Mouse (Mus musculus) adrenal gland, postnatal 14 days (tissue): ENCODE results near the gene Sema6c. TPM values are rescaled to one million over a fixed set of nuclear protein-coding genes. Genes with fewer than 3 reads are reported as not detected.
A peak's percentile ranks its signal among the peaks of the same experiment; 100 is the strongest.
"Not testable (repeated sequence)": the region's sequence is repeated elsewhere in the genome, so short reads cannot be mapped to it uniquely, and the experiment has no call there.

Source experiments
- DNase-seq: peaks from one replicate; pipeline ENCODE4 v3.0.0; 2021; ENCODE audit warnings: mixed read lengths
- long read RNA-seq, 2 experiments: library from polyadenylated mRNA; stranded (forward); transcript quantifications; one replicate each; pipeline ENCODE4 v2.0.0; 2021
- total RNA-seq: library from RNA; stranded (reverse); gene quantifications from 2 replicates; pipeline ENCODE4 v1.2.3, GENCODE M21; 2021

The Sema6c gene
- 2.8 and 5.4 TPM in 2 replicates for total RNA-seq
- long read RNA-seq, experiment 1, partial matches to known transcripts: 0 of 8 reads
- long read RNA-seq, experiment 1, other reads (novel, unspliced or antisense): 8 of 8 reads
- long read RNA-seq, experiment 2, partial matches to known transcripts: 0 of 1 reads
- long read RNA-seq, experiment 2, other reads (novel, unspliced or antisense): 1 of 1 reads

- peak; percentile 94 for DNase-seq
Observed at GRCm38 (mm10) chr3:95159987-95160963, at the start of gene Sema6c. Gene Sema6c (plus strand): TSS chr3:95160457.

GRCm38 (mm10) chr3:95110911-95111726 is 49.1 kb upstream of the Sema6c start, which contains the start of gene Vps72:
Gene Vps72 (plus strand): TSS chr3:95111022.
- peak; percentile 95 for DNase-seq

- DNase-seq: no peak
Observed at GRCm38 (mm10) chr3:95112760-95113159, 47.5 kb upstream of the Sema6c start.

- DNase-seq: no peak
Observed at GRCm38 (mm10) chr3:95117751-95118150, 42.5 kb upstream of the Sema6c start.

- DNase-seq: no peak
Observed at GRCm38 (mm10) chr3:95121580-95121979, 38.7 kb upstream of the Sema6c start.

- no peak for DNase-seq
Observed at GRCm38 (mm10) chr3:95124246-95124645, 36.0 kb upstream of the Sema6c start, which contains the start of gene Tmod4. Gene Tmod4 (plus strand): TSS chr3:95124476.

GRCm38 (mm10) chr3:95124972-95125371 is 35.3 kb upstream of the Sema6c start:
- DNase-seq: peak; percentile 80

- DNase-seq: no peak
Observed at GRCm38 (mm10) chr3:95129226-95129651, 31.0 kb upstream of the Sema6c start.

- DNase-seq: no peak
Observed at GRCm38 (mm10) chr3:95130081-95130480, 30.2 kb upstream of the Sema6c start.

- DNase-seq: not testable (repeated sequence)
Observed at GRCm38 (mm10) chr3:95132389-95132788, 27.9 kb upstream of the Sema6c start.

GRCm38 (mm10) chr3:95133176-95133575 is 27.1 kb upstream of the Sema6c start:
- DNase-seq: no peak

- DNase-seq: peak; percentile 93
Observed at GRCm38 (mm10) chr3:95133680-95134101, 26.6 kb upstream of the Sema6c start, which contains the start of the genes Scnm1 and Lysmd1. Gene Scnm1 (minus strand): TSS chr3:95134011. Gene Lysmd1 (plus strand): TSS chr3:95134088.

- not testable (repeated sequence) for DNase-seq
Observed at GRCm38 (mm10) chr3:95134133-95134532, 26.1 kb upstream of the Sema6c start.

- peak; percentile 75 for DNase-seq
Observed at GRCm38 (mm10) chr3:95135023-95135422, 25.2 kb upstream of the Sema6c start.

GRCm38 (mm10) chr3:95135433-95136052 is 24.7 kb upstream of the Sema6c start:
- no peak for DNase-seq

GRCm38 (mm10) chr3:95136336-95136735 is 23.9 kb upstream of the Sema6c start:
- no peak for DNase-seq

- DNase-seq: peak; percentile 26
Observed at GRCm38 (mm10) chr3:95139586-95140288, 20.5 kb upstream of the Sema6c start.

- DNase-seq: no peak
Observed at GRCm38 (mm10) chr3:95140289-95140595, 20.0 kb upstream of the Sema6c start.

GRCm38 (mm10) chr3:95140795-95141194 is 19.5 kb upstream of the Sema6c start:
- DNase-seq: no peak

GRCm38 (mm10) chr3:95141474-95141873 is 18.8 kb upstream of the Sema6c start:
- no peak for DNase-seq
